Mouse (Mus musculus): Measurements from ENCODE around the gene Lamc1.

GRCm38 (mm10) chr1:153333296-153334121, 923 bp upstream of the Lamc1 start:
- TF ChIP-seq POLR2A (IDR thresholded peaks at IDR 0.05; ENCODE audit: borderline replicate concordance, insufficient read depth, low read length) (no peak), CTCF (IDR thresholded peaks at IDR 0.05; ENCODE audit: borderline replicate concordance, insufficient read depth, low read depth, low read length) (no peak)
